Comparison of ENCODE assay signal across 8 mouse cellular contexts in the genomic region with DNA sequence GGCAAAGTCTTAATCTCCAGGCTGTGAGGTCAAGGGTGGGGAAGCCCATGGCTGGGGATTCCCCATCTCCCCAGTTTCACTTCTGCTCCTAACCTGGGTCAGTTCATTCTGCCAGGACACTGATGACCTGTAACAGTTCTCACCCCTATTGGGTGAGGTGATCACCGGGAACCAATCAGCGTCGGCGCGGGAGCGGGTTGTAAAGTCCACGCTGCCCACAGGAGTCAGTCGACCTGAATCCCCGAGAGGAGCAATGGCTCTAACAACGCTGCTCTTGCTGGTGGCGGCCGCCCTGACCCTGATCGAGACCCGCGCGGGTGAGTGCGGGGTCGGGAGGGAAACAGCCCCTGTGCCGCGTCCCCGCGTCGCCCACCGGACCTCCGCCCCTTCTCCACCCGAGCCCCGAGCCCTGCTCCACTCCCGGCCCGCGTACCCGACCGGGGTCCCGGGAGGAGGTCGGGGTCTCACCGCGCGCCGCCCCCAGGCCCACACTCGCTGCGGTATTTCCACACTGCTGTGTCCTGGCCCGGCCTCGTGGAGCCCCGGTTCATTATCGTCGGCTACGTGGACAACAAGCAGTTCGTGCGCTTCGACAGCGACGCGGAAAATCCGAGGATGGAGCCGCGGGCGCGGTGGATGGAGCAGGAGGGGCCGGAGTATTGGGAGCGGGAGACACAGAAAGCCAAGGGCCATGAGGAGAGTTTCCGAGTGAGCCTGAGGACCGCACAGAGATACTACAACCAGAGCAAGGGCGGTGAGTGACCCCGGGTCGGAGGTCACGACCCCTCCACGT. TPM values are rescaled to one million over a fixed set of nuclear protein-coding genes. Genes with fewer than 3 reads are reported as not detected.
DNase-seq lines count a peak whose midpoint lies in the region; ATAC-seq and TF ChIP-seq lines count a peak whose summit lies in the region.
"Not testable (repeated sequence)": the region's sequence is repeated elsewhere in the genome, so short reads cannot be mapped to it uniquely, and the experiment has no call there.

TSS of gene H2-Q6 (plus strand) at position 227 of the 793 bp plus-strand sequence.

- in situ Hi-C loops in CH12.LX (cut with MboI; ENCODE audit: low pct_ligation_motif_present, low pct_unique_long_range_greater_than_20kb, low sequenced_read_pairs): not testable (repeated sequence)

- TF ChIP-seq EP300 in CH12.LX (IDR thresholded peaks at IDR 0.05; ENCODE audit: low read length); stomach, postnatal 0 days (optimal IDR thresholded peaks at IDR 0.05): not testable (repeated sequence)

- DNase-seq in CH12.LX (ENCODE audit: extremely low read depth): peak; percentile 92
- peak; percentile 68 for DNase-seq in hindbrain, embryonic 10.5 days (ENCODE audit: low spot score)
- peak; percentile 72 to 84 for DNase-seq in kidney, postnatal 36 days
- DNase-seq in lung, embryonic 14.5 days: peak; percentile 55
- peak; percentile 72 for DNase-seq in neural tube, embryonic 10.5 days (ENCODE audit: extremely low spot score, low spot score)
- peak; percentile 84 for DNase-seq in stomach, postnatal 0 days (ENCODE audit: low spot score)

- H3K4me1 ChIP-seq in CH12.LX (ENCODE audit: control insufficient read depth in 1 of 2, insufficient read depth in 2 of 2): peaks cover 7 to 15% of the 10 kb centered on the region in 2 experiments
- peaks cover 12% of the 10 kb centered on the region for H3K4me1 ChIP-seq in hindbrain, embryonic 10.5 days (replicated peaks)
- not testable (repeated sequence) for H3K4me1 ChIP-seq in lung, embryonic 14.5 days (ENCODE audit: insufficient read depth); stomach, postnatal 0 days (replicated peaks; ENCODE audit: control insufficient read depth, insufficient read depth)

- H3K4me3 ChIP-seq in CH12.LX (replicated peaks in 1 of 3; ENCODE audit: low read depth in 2 of 3, low read length in 2 of 3, poor library complexity in 1 of 3): peak within 1 kb of the TSS; percentile 56 to 91 (median 57)
- peak within 1 kb of the TSS; percentile 50 for H3K4me3 ChIP-seq in hindbrain, embryonic 10.5 days
- H3K4me3 ChIP-seq in lung, embryonic 14.5 days (ENCODE audit: low read depth, low read length): peak within 1 kb of the TSS; percentile 34
- peak within 1 kb of the TSS; percentile 35 for H3K4me3 ChIP-seq in stomach, postnatal 0 days (ENCODE audit: low read depth, low read length)

- not testable (repeated sequence) for H3K9me3 ChIP-seq in CH12.LX (replicated peaks; ENCODE audit: low read length); hindbrain, embryonic 10.5 days; lung, embryonic 14.5 days (ENCODE audit: low read depth, low read length); stomach, postnatal 0 days (ENCODE audit: control insufficient read depth, low read length)

- H3K9ac ChIP-seq in CH12.LX (ENCODE audit: insufficient read depth, low read depth): peak within 1 kb of the TSS; percentile 97
- H3K9ac ChIP-seq in lung, embryonic 14.5 days: peak within 1 kb of the TSS; percentile 26; the same call in 1 of the 2 replicates
- not testable (repeated sequence) for H3K9ac ChIP-seq in stomach, postnatal 0 days (ENCODE audit: low read length)

- TF ChIP-seq CTCF in CH12.LX (conservative IDR thresholded peaks at IDR 0.05 in 1 of 2, IDR thresholded peaks at IDR 0.05 in 1 of 2; ENCODE audit: low read depth in 2 of 2, low read length in 2 of 2); lung, embryonic 14.5 days (IDR thresholded peaks at IDR 0.05; ENCODE audit: low read depth): not testable (repeated sequence)
- TF ChIP-seq CTCF in stomach, postnatal 0 days (IDR thresholded peaks at IDR 0.05; ENCODE audit: low read depth): 0 out of 2 replicates have a peak, but pooled peaks have one; percentile 3

- ATAC-seq in cerebellum, adult (ENCODE audit: insufficient number of reproducible peaks, low FRiP score, low TSS enrichment): peak; percentile 81
- ATAC-seq in frontal cortex, adult (ENCODE audit: low TSS enrichment): peak; percentile 64
- ATAC-seq in lung, embryonic 14.5 days (ENCODE audit: insufficient read depth): peak; percentile 51; the same call in 1 of the 2 replicates
- peak; percentile 91 for ATAC-seq in stomach, postnatal 0 days (ENCODE audit: low FRiP score, low TSS enrichment)

- not testable (repeated sequence) for H3K27me3 ChIP-seq in CH12.LX (replicated peaks); stomach, postnatal 0 days (ENCODE audit: control insufficient read depth, insufficient read depth, low read length)
- H3K27me3 ChIP-seq in hindbrain, embryonic 10.5 days (ENCODE audit: insufficient read depth, poor library complexity, severe bottlenecking): peaks cover 54% of the 10 kb centered on the region
- peaks cover 25% of the 10 kb centered on the region for H3K27me3 ChIP-seq in lung, embryonic 14.5 days (ENCODE audit: insufficient read depth, low read length)

- peaks cover 13% of the 10 kb centered on the region for H3K79me2 ChIP-seq in CH12.LX (replicated peaks; ENCODE audit: control insufficient read depth, extremely low read depth, insufficient read depth, poor library complexity, severe bottlenecking)

- H3K36me3 ChIP-seq in CH12.LX (replicated peaks in 1 of 2; ENCODE audit: control insufficient read depth in 1 of 2, insufficient read depth in 1 of 2, low read length in 1 of 2): peaks cover 8 to 23% of the 10 kb centered on the region in 2 experiments
- not testable (repeated sequence) for H3K36me3 ChIP-seq in hindbrain, embryonic 10.5 days; lung, embryonic 14.5 days (ENCODE audit: insufficient read depth); stomach, postnatal 0 days (ENCODE audit: control insufficient read depth, insufficient read depth, low read length)

- WGBS in hindbrain, embryonic 10.5 days: 3% methylated on average over 59 of the region's 66 CpGs
- 2% methylated on average over 49 of the region's 66 CpGs for WGBS in lung, embryonic 14.5 days
- WGBS in stomach, postnatal 0 days: 2% methylated on average over 49 of the region's 66 CpGs

- dilution Hi-C loops in CH12.LX (cut with MboI; ENCODE audit: extremely low pct_ligation_motif_present, extremely low pct_unique_long_range_greater_than_20kb, low sequenced_read_pairs): not testable (repeated sequence)

- peak; percentile 65 for TF ChIP-seq POLR2A in CH12.LX (IDR thresholded peaks at IDR 0.05; ENCODE audit: low read depth, low read length)

- peak within 1 kb of the TSS; percentile 47 for H3K4me2 ChIP-seq in CH12.LX (ENCODE audit: insufficient read depth, low read depth, poor library complexity, severe bottlenecking)
- H3K4me2 ChIP-seq in lung, embryonic 14.5 days: peak within 1 kb of the TSS; percentile 63
- peak within 1 kb of the TSS; percentile 53 for H3K4me2 ChIP-seq in stomach, postnatal 0 days (replicated peaks; ENCODE audit: low read depth)

- TF ChIP-seq RAD21 in CH12.LX (IDR thresholded peaks at IDR 0.05; ENCODE audit: low read depth, low read length): not testable (repeated sequence)

- peak within 1 kb of the TSS; percentile 32; the same call in 1 of the 2 replicates for H3K27ac ChIP-seq in CH12.LX (ENCODE audit: insufficient read depth, low read depth)
- peak within 1 kb of the TSS; percentile 66; the same call in 1 of the 2 replicates for H3K27ac ChIP-seq in hindbrain, embryonic 10.5 days
- not testable (repeated sequence) for H3K27ac ChIP-seq in lung, embryonic 14.5 days (ENCODE audit: low read depth); stomach, postnatal 0 days (replicated peaks)

TF ChIP-seq in CH12.LX, 34 proteins besides CTCF, POLR2A, EP300 and RAD21:
- TF ChIP-seq TBP (conservative IDR thresholded peaks at IDR 0.05; ENCODE audit: low read depth, low read length) (0 out of 2 replicates have a peak, but pooled peaks have one; percentile 56), TCF12 (IDR thresholded peaks at IDR 0.05; ENCODE audit: low read depth, low read length) (0 out of 2 replicates have a peak, but pooled peaks have one; percentile 44), IRF4 (IDR thresholded peaks at IDR 0.05; ENCODE audit: low read depth, low read length) (0 out of 2 replicates have a peak, but pooled peaks have one; percentile 5), NELFE (IDR thresholded peaks at IDR 0.05; ENCODE audit: low read depth, low read length) (peak; percentile 55), CHD2 (IDR thresholded peaks at IDR 0.05; ENCODE audit: low read length) (peak; percentile 69)
TF ChIP-seq in CH12.LX: peak in this region for 5; not testable (repeated sequence) for 29.

RNA-seq across cellular contexts. Expression of gene H2-Q6, which starts in this region (rescaled TPM):
- total RNA-seq in CH12.LX (2012; rRNA removed): 41.0 and 54.3 TPM in 2 replicates
- 79.7 and 90.3 TPM in 2 replicates for total RNA-seq in CH12.LX (2014; rRNA removed)
- polyA plus RNA-seq in CH12.LX (2012; ENCODE audit: insufficient read length, low read depth): 122 and 141 TPM in 2 replicates
- 0.90 and 1.4 TPM in 2 replicates for polyA plus RNA-seq in hindbrain, embryonic 10.5 days (2016; fragmentation: Nextera tagmentation; extraction: Ambion mirVana)
- polyA plus RNA-seq in lung, embryonic 14.5 days (2014; fragmentation: Nextera tagmentation; extraction: Ambion mirVana): 0.54 and 0.61 TPM in 2 replicates
- polyA plus RNA-seq in stomach, postnatal 0 days (2015; fragmentation: Nextera tagmentation; extraction: Ambion mirVana): 0.22 and 0.35 TPM in 2 replicates

Comparison
In these comparisons a context has a peak if more than half of its experiments do, and no peak if none do; other contexts are left out.
1. RNA of gene H2-Q6 (polyA plus RNA-seq): 122 to 141 TPM in CH12.LX; 0.90 to 1.4 TPM in hindbrain, embryonic 10.5 days, 0.54 to 0.61 TPM in lung, embryonic 14.5 days and 0.22 to 0.35 TPM in stomach, postnatal 0 days; every median in the first group is over 10 times any median in the second.
2. Peak in DNase-seq, ATAC-seq, H3K4me3 ChIP-seq, H3K9ac ChIP-seq and H3K4me2 ChIP-seq in lung, embryonic 14.5 days; RNA of the gene not detected or under 1 TPM.
3. Peak in DNase-seq, ATAC-seq, H3K4me3 ChIP-seq and H3K4me2 ChIP-seq in stomach, postnatal 0 days; RNA of the gene not detected or under 1 TPM.
4. Peak in every context shown above with its lines, with median percentiles within 50 percentile points of each other: DNase-seq, H3K4me2 ChIP-seq, H3K4me3 ChIP-seq and ATAC-seq.